Mouse (Mus musculus): ENCODE data around the gene Kcnj12.

GRCm38 (mm10) chr11:61063503-61063902 is 41.1 kb downstream of the Kcnj12 start:
- TF ChIP-seq CTCF (IDR thresholded peaks at IDR 0.05; ENCODE audit: low read depth): no peak
- TF ChIP-seq EP300 (IDR thresholded peaks at IDR 0.05; ENCODE audit: low read depth): no peak
